Mouse (Mus musculus) stomach, postnatal 0 days (tissue): ENCODE data around the gene Cdhr3. TPM values are rescaled to one million over a fixed set of nuclear protein-coding genes. Genes with fewer than 3 reads are reported as not detected.

Experiments
- ATAC-seq: fragments of 200-750 bp; cut with Nextera tagmentation; 2 replicates; pipeline ENCODE4 v1.8.0; 2017; ENCODE audit not compliant: low FRiP score, low TSS enrichment
- DNase-seq: peaks from one replicate; pipeline ENCODE4 v3.0.0-alpha.2; 2016; ENCODE audit warnings: low spot score
- H3K27ac ChIP-seq: fragments of 300-500 bp; sonication (generic); replicated peaks from 2 replicates; pipeline ENCODE4 v1.5.1; 2014; ENCODE audit warnings: mild to moderate bottlenecking, control low read depth
- H3K27me3 ChIP-seq: fragments of 300-500 bp; sonication (generic); 2 replicates; pipeline ENCODE4 v1.6.1; 2014; ENCODE audit warnings: low read length; ENCODE audit not compliant: control insufficient read depth, insufficient read depth
- H3K36me3 ChIP-seq: fragments of 300-500 bp; sonication (generic); 2 replicates; pipeline ENCODE4 v1.6.1; 2014; ENCODE audit warnings: low read length, mixed read lengths; ENCODE audit not compliant: control insufficient read depth, insufficient read depth
- H3K4me1 ChIP-seq: fragments of 300-500 bp; sonication (generic); replicated peaks from 2 replicates; pipeline ENCODE4 v1.6.1; 2014; ENCODE audit warnings: antibody characterized with exemption; ENCODE audit not compliant: control insufficient read depth, insufficient read depth
- H3K4me2 ChIP-seq: fragments of 300-500 bp; sonication (generic); replicated peaks from 2 replicates; pipeline ENCODE4 v1.6.1; 2014; ENCODE audit warnings: low read depth, mild to moderate bottlenecking, control low read depth, moderate library complexity
- H3K4me3 ChIP-seq: fragments of 300-500 bp; sonication (generic); 2 replicates; pipeline ENCODE4 v1.5.1; 2014; ENCODE audit warnings: low read depth, low read length, control low read depth
- H3K9ac ChIP-seq: fragments of 300-500 bp; sonication (generic); 2 replicates; pipeline ENCODE4 v1.6.1; 2014; ENCODE audit warnings: mild to moderate bottlenecking, low read length, control low read depth, mixed read lengths
- H3K9me3 ChIP-seq: fragments of 300-500 bp; sonication (generic); 2 replicates; pipeline ENCODE4 v1.6.1; 2016; ENCODE audit warnings: low read length; ENCODE audit not compliant: control insufficient read depth
- CTCF ChIP-seq: IDR thresholded peaks from 2 replicates; pipeline ENCODE4 v1.5.1; 2016; ENCODE audit warnings: antibody characterized with exemption, low read depth, mild to moderate bottlenecking, moderate library complexity
- EP300 ChIP-seq: optimal IDR thresholded peaks from 2 replicates; pipeline ENCODE3; 2016; ENCODE audit warnings: antibody characterized with exemption
- WGBS: fragments of 180-500 bp; shearing (Covaris S2); extraction: QIAGEN DNeasy Blood & Tissue Kit; methylation state at CpG from one replicate; pipeline ENCODE4 v1.1.7; 2014; 5-methylcytosine and 5-hydroxymethylcytosine counted together
- polyA plus RNA-seq: library from polyadenylated mRNA; unstranded; fragments of >200 nt; fragmentation: Nextera tagmentation; extraction: Ambion mirVana; gene quantifications from 2 replicates; pipeline ENCODE4 v1.2.1, GENCODE M21; 2015

Cdhr3 gene
- polyA plus RNA-seq, 1 experiment from 2014 or later = 0.05 TPM

- H3K27me3 ChIP-seq = no peaks in the 10 kb centered on the region
- DNase-seq (no peak), ATAC-seq (no peak)
- TF ChIP-seq CTCF (no peak), EP300 (no peak)
- WGBS = 45% methylated on average over 8 of the region's 8 CpGs
- H3K27ac ChIP-seq = no peak overlapping the region
- no peak overlapping the region for H3K4me3 ChIP-seq
- H3K9me3 ChIP-seq = no peaks in the 10 kb centered on the region
- no peaks in the 10 kb centered on the region for H3K4me1 ChIP-seq
- no peak overlapping the region for H3K9ac ChIP-seq
- H3K36me3 ChIP-seq = no peaks in the 10 kb centered on the region
- H3K4me2 ChIP-seq = no peak overlapping the region
Observed at GRCm38 (mm10) chr12:33061651-33062050, 31.0 kb downstream of the Cdhr3 start.

- Histone ChIP-seq H3K36me3 (no peaks in the 10 kb centered on the region), H3K4me1 (no peaks in the 10 kb centered on the region), H3K4me3 (0 out of 2 replicates have a peak overlapping the region, but pooled peaks have one; percentile 20), H3K27ac (0 out of 2 replicates have a peak overlapping the region, but pooled peaks have one; percentile 3), H3K27me3 (no peaks in the 10 kb centered on the region), H3K9me3 (no peaks in the 10 kb centered on the region), H3K9ac (peak overlapping the region; percentile 38; the same call in 1 of the 2 replicates), H3K4me2 (peak overlapping the region; percentile 56)
- peak; percentile 52 for DNase-seq
- peak; percentile 71 for TF ChIP-seq CTCF
- TF ChIP-seq EP300 = no peak
- ATAC-seq = peak; percentile 72
- WGBS = 13% methylated on average over 19 of the region's 19 CpGs
Observed at GRCm38 (mm10) chr12:33057231-33058048, 35.2 kb downstream of the Cdhr3 start.

- Histone ChIP-seq H3K4me1 (no peaks in the 10 kb centered on the region), H3K9ac (no peak overlapping the region), H3K27ac (no peak overlapping the region), H3K9me3 (no peaks in the 10 kb centered on the region), H3K27me3 (no peaks in the 10 kb centered on the region), H3K4me2 (no peak overlapping the region; the same call in 1 of the 2 replicates), H3K4me3 (no peak overlapping the region), H3K36me3 (no peaks in the 10 kb centered on the region)
- TF ChIP-seq CTCF (no peak), EP300 (no peak)
- 59% methylated on average over 3 of the region's 3 CpGs for WGBS
- ATAC-seq (no peak), DNase-seq (no peak)
Observed at GRCm38 (mm10) chr12:33056574-33056973, 36.1 kb downstream of the Cdhr3 start.

- H3K9me3 ChIP-seq = no peaks in the 10 kb centered on the region
- ATAC-seq (no peak), DNase-seq (no peak)
- no peaks in the 10 kb centered on the region for H3K27me3 ChIP-seq
- WGBS = 71% methylated on average over 6 of the region's 6 CpGs
- no peak overlapping the region for H3K9ac ChIP-seq
- H3K27ac ChIP-seq = no peak overlapping the region
- no peaks in the 10 kb centered on the region for H3K36me3 ChIP-seq
- H3K4me2 ChIP-seq = no peak overlapping the region
- H3K4me3 ChIP-seq = no peak overlapping the region
- no peaks in the 10 kb centered on the region for H3K4me1 ChIP-seq
- TF ChIP-seq CTCF (no peak), EP300 (no peak)
Observed at GRCm38 (mm10) chr12:33056074-33056473, 36.6 kb downstream of the Cdhr3 start.

- H3K4me1 ChIP-seq = no peaks in the 10 kb centered on the region
- TF ChIP-seq EP300 = no peak
- no peak overlapping the region for H3K4me3 ChIP-seq
- no peaks in the 10 kb centered on the region for H3K27me3 ChIP-seq
- WGBS = 77% methylated on average over 13 of the region's 13 CpGs
- H3K4me2 ChIP-seq = no peak overlapping the region
- no peak overlapping the region for H3K27ac ChIP-seq
- no peaks in the 10 kb centered on the region for H3K36me3 ChIP-seq
- no peak overlapping the region for H3K9ac ChIP-seq
- ATAC-seq (no peak), DNase-seq (no peak)
- no peaks in the 10 kb centered on the region for H3K9me3 ChIP-seq
Observed at GRCm38 (mm10) chr12:33053746-33054145, 38.9 kb downstream of the Cdhr3 start.

- 73% methylated on average over 9 of the region's 9 CpGs for WGBS
- no peak for ATAC-seq
- H3K9ac ChIP-seq = no peak overlapping the region
Observed at GRCm38 (mm10) chr12:33053311-33053710, 39.4 kb downstream of the Cdhr3 start.

More at GRCm38 (mm10) chr12:33053311-33053710, 39.4 kb downstream of the Cdhr3 start:
- Histone ChIP-seq H3K27me3 (no peaks in the 10 kb centered on the region), H3K36me3 (no peaks in the 10 kb centered on the region), H3K4me2 (no peak overlapping the region), H3K27ac (no peak overlapping the region), H3K4me1 (no peaks in the 10 kb centered on the region), H3K9me3 (no peaks in the 10 kb centered on the region), H3K4me3 (no peak overlapping the region)
- DNase-seq = no peak
- TF ChIP-seq EP300 = no peak
- no peak for TF ChIP-seq CTCF
